Mouse (Mus musculus) liver, embryonic 12.5 days (tissue): ENCODE measurements around the gene Lrp8. TPM values are rescaled to one million over a fixed set of nuclear protein-coding genes. Genes with fewer than 3 reads are reported as not detected.

Experiments
- ATAC-seq: fragments of 200-750 bp; cut with Nextera tagmentation; 2 replicates; pipeline ENCODE4 v1.8.0; 2017; ENCODE audit warnings: moderate number of reproducible peaks, mild to moderate bottlenecking, moderate library complexity
- H3K27ac ChIP-seq: fragments of 300-500 bp; sonication (generic); 2 replicates; pipeline ENCODE4 v1.5.1; 2016; ENCODE audit warnings: mild to moderate bottlenecking
- H3K27me3 ChIP-seq: fragments of 300-500 bp; sonication (generic); replicated peaks from 2 replicates; pipeline ENCODE4 v1.6.1; 2016; ENCODE audit warnings: mild to moderate bottlenecking, moderate library complexity
- H3K36me3 ChIP-seq: fragments of 300-500 bp; sonication (generic); 2 replicates; pipeline ENCODE4 v1.6.1; 2016; ENCODE audit warnings: mild to moderate bottlenecking, moderate library complexity
- H3K4me1 ChIP-seq: fragments of 300-500 bp; sonication (generic); 2 replicates; pipeline ENCODE4 v1.6.1; 2016
- H3K4me2 ChIP-seq: fragments of 300-500 bp; sonication (generic); 2 replicates; pipeline ENCODE4 v1.6.1; 2016; ENCODE audit warnings: mild to moderate bottlenecking, moderate library complexity
- H3K4me3 ChIP-seq: fragments of 300-500 bp; sonication (generic); 2 replicates; pipeline ENCODE4 v1.5.1; 2016; ENCODE audit warnings: mild to moderate bottlenecking, moderate library complexity
- H3K9ac ChIP-seq: fragments of 300-500 bp; sonication (generic); 2 replicates; pipeline ENCODE4 v1.6.1; 2016; ENCODE audit warnings: mild to moderate bottlenecking, moderate library complexity
- H3K9me3 ChIP-seq: fragments of 300-500 bp; sonication (generic); replicated peaks from 2 replicates; pipeline ENCODE4 v1.6.1; 2016; ENCODE audit warnings: mild to moderate bottlenecking, moderate library complexity
- WGBS: fragments of 180-500 bp; shearing (Covaris S2); methylation state at CpG from one replicate; pipeline ENCODE4 v1.1.7; 2016; ENCODE audit not compliant: insufficient replicate concordance; 5-methylcytosine and 5-hydroxymethylcytosine counted together
- polyA plus RNA-seq: library from polyadenylated mRNA; unstranded; fragments of >200 nt; fragmentation: Nextera tagmentation; extraction: Ambion mirVana; gene quantifications from 2 replicates; pipeline ENCODE4 v1.2.1, GENCODE M21; 2016

Gene Lrp8
- polyA plus RNA-seq, 1 experiment from 2014 or later: 8.5 TPM

DNA sequence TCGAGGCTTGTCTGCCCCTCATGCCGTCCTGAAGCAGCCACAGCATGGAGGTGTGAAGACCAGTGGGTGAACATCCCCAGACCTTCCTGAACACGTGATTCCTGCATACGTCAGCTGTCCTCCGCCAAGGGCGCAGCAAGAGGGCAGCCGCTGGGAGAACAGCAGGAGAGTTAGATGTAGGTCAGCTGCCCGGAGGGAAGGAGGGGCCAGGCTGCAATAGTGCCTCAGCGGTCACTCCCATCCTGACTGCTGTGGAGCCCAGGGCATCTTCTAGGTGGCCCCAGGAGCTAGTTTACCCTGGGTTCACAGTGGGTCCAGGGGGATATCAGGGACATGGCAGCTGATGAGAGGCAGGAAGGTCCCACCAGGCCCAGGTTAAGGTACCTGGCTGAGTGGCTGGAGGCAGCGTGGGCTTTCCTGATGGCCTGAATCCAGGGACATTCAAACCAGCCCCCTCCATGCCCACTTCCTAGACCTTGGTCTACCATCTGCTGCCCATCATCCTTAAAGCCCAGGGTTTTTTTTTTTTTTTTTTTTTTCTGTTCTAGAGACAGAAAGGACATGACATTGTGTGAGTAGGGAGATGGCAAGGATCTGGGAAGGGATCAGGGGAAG, 9.8 kb downstream of the Lrp8 start:
- Histone ChIP-seq H3K9ac (no peak overlapping the region), H3K9me3 (no peaks in the 10 kb centered on the region), H3K27me3 (no peaks in the 10 kb centered on the region), H3K36me3 (peaks cover 13% of the 10 kb centered on the region), H3K27ac (no peak overlapping the region; the same call in 1 of the 2 replicates), H3K4me1 (peaks cover 38% of the 10 kb centered on the region), H3K4me3 (no peak overlapping the region), H3K4me2 (no peak overlapping the region)
- 72% methylated on average over 10 of the region's 10 CpGs for WGBS
- ATAC-seq: no peak

GRCm38 (mm10) chr4:107812336-107812735, 10.3 kb downstream of the Lrp8 start:
- H3K27ac ChIP-seq: no peak overlapping the region
- peaks cover 8% of the 10 kb centered on the region; the same call in 1 of the 2 replicates for H3K36me3 ChIP-seq
- H3K27me3 ChIP-seq: no peaks in the 10 kb centered on the region
- WGBS: 86% methylated on average over 6 of the region's 6 CpGs
- H3K9me3 ChIP-seq: no peaks in the 10 kb centered on the region
- H3K4me3 ChIP-seq: no peak overlapping the region
- peaks cover 36% of the 10 kb centered on the region for H3K4me1 ChIP-seq
- H3K4me2 ChIP-seq: no peak overlapping the region
- ATAC-seq: no peak
- no peak overlapping the region for H3K9ac ChIP-seq

- Histone ChIP-seq H3K9me3 (no peaks in the 10 kb centered on the region), H3K9ac (no peak overlapping the region), H3K4me3 (no peak overlapping the region), H3K36me3 (peaks cover 4% of the 10 kb centered on the region; the same call in 1 of the 2 replicates), H3K4me1 (peaks cover 11% of the 10 kb centered on the region), H3K27ac (no peak overlapping the region), H3K4me2 (no peak overlapping the region), H3K27me3 (no peaks in the 10 kb centered on the region)
- ATAC-seq: no peak
- 66% methylated on average over 4 of the region's 4 CpGs for WGBS
Observed at GRCm38 (mm10) chr4:107816459-107816858, 14.4 kb downstream of the Lrp8 start.

GRCm38 (mm10) chr4:107817463-107817862, 15.4 kb downstream of the Lrp8 start:
- H3K27ac ChIP-seq: no peak overlapping the region
- no peaks in the 10 kb centered on the region for H3K9me3 ChIP-seq
- H3K27me3 ChIP-seq: no peaks in the 10 kb centered on the region
- H3K4me1 ChIP-seq: peaks cover 6% of the 10 kb centered on the region; the same call in 1 of the 2 replicates
- H3K9ac ChIP-seq: no peak overlapping the region
- H3K36me3 ChIP-seq: peaks cover 4% of the 10 kb centered on the region; the same call in 1 of the 2 replicates
- no peak for ATAC-seq
- H3K4me2 ChIP-seq: no peak overlapping the region
- no peak overlapping the region for H3K4me3 ChIP-seq
- WGBS: 38% methylated on average over 6 of the region's 6 CpGs

DNA sequence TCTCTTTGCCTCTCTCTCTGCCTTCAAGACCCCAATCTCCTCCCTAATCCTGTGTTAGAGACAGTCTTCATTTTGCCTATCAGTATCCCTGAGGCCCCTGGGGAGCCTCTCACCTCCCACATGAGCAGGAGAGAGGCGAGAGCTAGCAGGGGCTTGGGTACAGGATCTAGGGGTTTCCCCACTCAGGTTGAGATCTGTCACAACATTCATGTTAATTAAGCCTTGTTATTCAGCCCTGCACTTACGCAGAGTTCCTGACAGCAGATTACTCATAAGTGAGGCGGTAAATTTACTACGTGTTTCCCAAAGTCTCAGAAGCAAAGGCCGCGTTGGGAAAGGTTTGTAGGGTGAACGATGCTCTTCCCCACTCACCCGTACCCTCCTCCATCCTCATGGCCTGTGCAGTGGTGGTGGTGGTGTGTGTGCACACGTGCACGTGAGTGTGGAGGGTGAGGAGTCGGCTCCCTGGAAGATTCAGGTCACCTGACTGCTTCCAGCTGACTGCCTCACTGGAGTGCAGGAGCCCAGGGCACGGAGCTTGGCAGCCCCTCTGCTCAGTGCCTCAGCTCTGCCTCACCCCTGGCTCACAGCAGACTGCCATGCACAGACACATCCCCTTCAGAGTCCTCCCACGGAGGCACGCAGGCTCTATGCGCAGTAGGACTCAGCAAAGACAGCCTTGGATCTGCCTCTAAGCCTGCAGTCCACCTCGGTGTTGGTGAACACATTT, 18.1 kb downstream of the Lrp8 start:
- no peak for ATAC-seq
- no peaks in the 10 kb centered on the region for H3K27me3 ChIP-seq
- no peak overlapping the region for H3K9ac ChIP-seq
- peaks cover 10% of the 10 kb centered on the region for H3K4me1 ChIP-seq
- H3K9me3 ChIP-seq: no peaks in the 10 kb centered on the region
- no peak overlapping the region for H3K27ac ChIP-seq
- no peaks in the 10 kb centered on the region for H3K36me3 ChIP-seq
- H3K4me3 ChIP-seq: no peak overlapping the region
- no peak overlapping the region for H3K4me2 ChIP-seq
- WGBS: 76% methylated on average over 16 of the region's 16 CpGs

- Histone ChIP-seq H3K4me1 (peaks cover 10% of the 10 kb centered on the region), H3K36me3 (no peaks in the 10 kb centered on the region), H3K4me2 (no peak overlapping the region), H3K4me3 (no peak overlapping the region), H3K9ac (no peak overlapping the region), H3K9me3 (no peaks in the 10 kb centered on the region), H3K27me3 (no peaks in the 10 kb centered on the region), H3K27ac (no peak overlapping the region)
- WGBS: 74% methylated on average over 8 of the region's 8 CpGs
- no peak for ATAC-seq
Observed at GRCm38 (mm10) chr4:107820856-107821619, 19.0 kb downstream of the Lrp8 start.

DNA sequence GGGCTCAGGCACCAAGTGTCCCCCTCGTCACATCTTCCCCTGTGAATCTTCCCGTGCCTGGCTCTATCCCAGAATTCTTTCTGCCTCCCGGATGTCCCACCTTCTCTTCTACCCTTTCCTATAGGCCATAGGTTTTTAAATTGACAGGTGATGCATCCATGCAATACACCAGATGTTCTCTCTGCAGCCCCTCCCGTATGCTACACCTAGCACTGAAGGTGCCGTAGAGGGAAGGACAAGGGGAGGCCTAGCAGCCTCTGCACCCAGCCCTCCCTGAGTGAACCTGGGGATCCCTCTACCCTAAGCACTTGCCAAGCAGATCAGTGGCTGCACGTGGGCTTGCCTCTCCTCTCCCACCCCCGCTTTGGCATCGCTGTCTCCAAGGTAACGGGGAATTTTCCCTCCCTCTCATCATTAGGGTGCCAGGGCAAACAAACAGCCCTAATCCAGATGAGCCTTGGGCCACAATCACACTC, 20.9 kb downstream of the Lrp8 start:
- no peak overlapping the region for H3K9ac ChIP-seq
- no peaks in the 10 kb centered on the region for H3K27me3 ChIP-seq
- 0 out of 2 replicates have a peak, but pooled peaks cover 2% of the 10 kb centered on the region for H3K36me3 ChIP-seq
- H3K27ac ChIP-seq: no peak overlapping the region
- H3K4me1 ChIP-seq: peaks cover 5% of the 10 kb centered on the region; the same call in 1 of the 2 replicates
- WGBS: 59% methylated on average over 9 of the region's 9 CpGs
- no peak overlapping the region for H3K4me2 ChIP-seq
- no peak for ATAC-seq
- no peaks in the 10 kb centered on the region for H3K9me3 ChIP-seq
- H3K4me3 ChIP-seq: no peak overlapping the region

DNA sequence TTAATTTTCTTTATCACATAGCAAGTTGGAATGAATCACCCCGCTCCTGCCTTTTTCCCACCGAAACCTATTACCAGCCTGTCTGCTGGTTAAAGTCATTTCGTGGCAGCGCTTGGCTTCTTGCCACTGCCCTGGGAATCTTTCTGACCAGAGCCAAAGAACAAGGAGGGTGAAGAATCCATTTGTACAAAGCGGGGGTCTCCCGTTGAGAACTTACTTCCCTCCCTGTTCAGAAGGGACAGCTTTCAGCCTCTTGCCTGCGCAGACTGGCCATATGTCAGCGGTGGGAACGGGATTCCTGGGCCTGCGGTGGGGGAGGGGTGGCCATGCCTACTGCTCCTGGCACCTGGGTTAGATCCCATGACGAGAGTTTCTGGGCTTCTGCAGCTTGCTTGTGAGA, 21.4 kb downstream of the Lrp8 start:
- Histone ChIP-seq H3K27me3 (no peaks in the 10 kb centered on the region), H3K4me3 (no peak overlapping the region), H3K9ac (no peak overlapping the region), H3K27ac (no peak overlapping the region), H3K36me3 (0 out of 2 replicates have a peak, but pooled peaks cover 4% of the 10 kb centered on the region), H3K4me2 (no peak overlapping the region), H3K9me3 (no peaks in the 10 kb centered on the region), H3K4me1 (peaks cover 7% of the 10 kb centered on the region; the same call in 1 of the 2 replicates)
- no peak for ATAC-seq
- WGBS: 65% methylated on average over 11 of the region's 11 CpGs

GRCm38 (mm10) chr4:107828727-107829218, 26.7 kb downstream of the Lrp8 start:
- Histone ChIP-seq H3K4me3 (no peak overlapping the region), H3K4me1 (peaks cover 15% of the 10 kb centered on the region), H3K9ac (no peak overlapping the region), H3K27me3 (no peaks in the 10 kb centered on the region), H3K4me2 (no peak overlapping the region), H3K27ac (no peak overlapping the region), H3K9me3 (no peaks in the 10 kb centered on the region), H3K36me3 (0 out of 2 replicates have a peak, but pooled peaks cover 4% of the 10 kb centered on the region)
- no peak for ATAC-seq
- WGBS: 53% methylated on average over 10 of the region's 10 CpGs

DNA sequence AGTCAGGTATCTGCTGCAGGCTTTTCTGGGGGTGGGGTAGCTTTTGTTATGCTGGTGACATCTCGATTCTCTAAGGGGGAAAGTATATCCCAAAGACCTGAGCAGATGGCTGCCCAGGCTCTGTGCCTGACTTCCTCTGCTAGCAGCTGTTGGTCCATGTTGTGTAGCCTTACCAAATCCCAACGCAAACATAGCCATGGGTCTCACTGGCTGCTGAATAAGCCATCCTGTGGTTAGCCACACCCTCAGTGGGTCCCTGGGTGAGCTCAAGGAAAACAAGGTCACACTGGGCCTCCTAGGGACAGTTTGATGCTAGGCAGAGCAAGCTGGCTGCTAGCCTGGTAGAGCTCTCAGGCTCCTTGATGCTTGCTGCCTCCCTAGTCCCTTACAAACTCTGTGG, 27.6 kb downstream of the Lrp8 start:
- H3K9ac ChIP-seq: no peak overlapping the region
- no peak overlapping the region for H3K27ac ChIP-seq
- H3K4me1 ChIP-seq: peaks cover 11% of the 10 kb centered on the region
- ATAC-seq: no peak
- no peaks in the 10 kb centered on the region for H3K9me3 ChIP-seq
- H3K4me3 ChIP-seq: no peak overlapping the region
- no peaks in the 10 kb centered on the region for H3K27me3 ChIP-seq
- WGBS: 34% methylated on average over 2 of the region's 2 CpGs
- H3K4me2 ChIP-seq: no peak overlapping the region
- peaks cover 6% of the 10 kb centered on the region; the same call in 1 of the 2 replicates for H3K36me3 ChIP-seq

DNA sequence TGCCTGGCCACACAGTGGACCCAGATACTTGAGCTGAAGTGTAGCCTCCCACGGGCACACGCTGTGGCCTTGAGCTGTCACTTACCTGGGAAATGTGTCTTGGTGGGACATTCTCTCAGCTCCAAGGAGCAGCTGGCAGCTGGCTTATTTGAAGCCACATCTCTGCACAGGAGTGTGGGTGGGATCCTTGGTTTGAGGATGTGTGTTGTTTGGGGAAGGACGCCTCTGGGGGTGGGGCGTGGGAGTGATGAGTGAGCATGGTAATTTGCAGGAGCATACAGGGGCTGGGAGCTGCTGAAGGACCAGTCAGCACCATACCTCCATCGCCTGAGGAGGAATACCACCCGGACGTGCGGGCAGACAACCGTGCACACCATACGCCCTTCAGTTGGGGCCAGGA, 28.1 kb downstream of the Lrp8 start:
- no peak for ATAC-seq
- Histone ChIP-seq H3K4me3 (no peak overlapping the region), H3K27ac (no peak overlapping the region), H3K9me3 (no peaks in the 10 kb centered on the region), H3K4me1 (peaks cover 11% of the 10 kb centered on the region), H3K27me3 (no peaks in the 10 kb centered on the region), H3K9ac (no peak overlapping the region), H3K4me2 (no peak overlapping the region), H3K36me3 (peaks cover 9% of the 10 kb centered on the region; the same call in 1 of the 2 replicates)
- WGBS: 73% methylated on average over 10 of the region's 10 CpGs
